Mouse (Mus musculus) G1E (cell line): ENCODE data around the gene Ifitm10.
A peak's percentile ranks its signal among the peaks of the same experiment; 100 is the strongest.

ENCODE experiments used
- CTCF ChIP-seq: IDR thresholded peaks from 2 replicates; pipeline ENCODE4 v1.5.1; 2012; ENCODE audit warnings: low read depth, low read length, inconsistent platforms, mixed read lengths
- GATA1 ChIP-seq: IDR thresholded peaks from 2 replicates; pipeline ENCODE4 v1.6.1; 2012; ENCODE audit warnings: borderline replicate concordance, low read length, inconsistent platforms, mixed read lengths
- GATA2 ChIP-seq: IDR thresholded peaks from 2 replicates; pipeline ENCODE4 v1.6.1; 2012; ENCODE audit warnings: low read depth, low read length, inconsistent platforms, borderline replicate concordance
- TAL1 ChIP-seq: conservative IDR thresholded peaks from 2 replicates; pipeline ENCODE4 v1.6.1; 2012; ENCODE audit warnings: low read depth, low read length, inconsistent platforms, mixed read lengths

GRCm38 (mm10) chr7:142284615-142285080 lies 88.9 kb downstream of the Ifitm10 start:
- TF ChIP-seq CTCF (peak; percentile 20; the same call in 1 of the 2 replicates), GATA1 (no peak), TAL1 (no peak), GATA2 (no peak)
